Mouse (Mus musculus): ENCODE measurements around the gene Cysrt1. TPM values are rescaled to one million over a fixed set of nuclear protein-coding genes. Genes with fewer than 3 reads are reported as not detected.
A peak's percentile ranks its signal among the peaks of the same experiment; 100 is the strongest.

Gene Cysrt1
- polyA plus RNA-seq, 1 experiment from 2014 or later = 16.5 TPM

DNA sequence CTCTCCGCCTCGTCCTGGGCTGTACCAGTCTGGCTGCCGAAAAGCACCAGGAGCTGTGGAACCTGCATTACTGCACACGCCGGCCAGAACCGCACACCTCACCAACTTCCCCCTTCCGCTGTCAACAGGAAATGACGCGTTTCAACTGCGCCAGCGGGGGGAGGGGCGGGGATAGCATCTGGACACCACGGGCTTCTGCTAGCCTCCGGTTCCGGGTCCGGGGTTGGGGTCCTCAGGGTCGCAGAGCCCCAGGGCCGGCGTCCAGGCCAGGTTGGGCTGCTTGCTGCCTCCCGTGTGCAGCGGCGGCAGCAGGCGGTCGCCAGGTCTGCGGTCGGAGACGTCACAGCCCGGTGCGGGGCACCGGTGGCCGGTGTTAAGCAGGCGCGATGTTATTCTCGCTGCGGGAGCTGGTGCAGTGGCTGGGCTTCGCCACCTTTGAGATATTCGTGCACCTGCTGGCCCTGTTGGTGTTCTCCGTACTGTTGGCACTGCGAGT lies 13.1 kb upstream of the Cysrt1 start, which contains the start of gene Tmem203:
Gene Tmem203 (plus strand): TSS at position 156 of the 496 bp plus-strand sequence.
- WGBS = under 1% methylated on average over 39 of the region's 39 CpGs
- H3K27me3 ChIP-seq (replicated peaks; ENCODE audit: control insufficient read depth, insufficient read depth, low read length) = no peaks in the 10 kb centered on the region
- TF ChIP-seq CTCF (IDR thresholded peaks at IDR 0.05; ENCODE audit: low read depth) = no peak
- peak within 1 kb of the TSS; percentile 82 for H3K27ac ChIP-seq (ENCODE audit: low read depth, low read length)
- peak within 1 kb of the TSS; percentile 93 for H3K4me2 ChIP-seq (replicated peaks; ENCODE audit: low read depth)
- H3K9ac ChIP-seq (ENCODE audit: low read depth, low read length) = peak within 1 kb of the TSS; percentile 91
- no peaks in the 10 kb centered on the region for H3K9me3 ChIP-seq (ENCODE audit: control insufficient read depth)
- H3K4me1 ChIP-seq (replicated peaks; ENCODE audit: control insufficient read depth, insufficient read depth, low read length) = no peaks in the 10 kb centered on the region
- peak; percentile 82 for ATAC-seq
- H3K4me3 ChIP-seq (ENCODE audit: low read depth, low read length) = peak within 1 kb of the TSS; percentile 99
- peaks cover 24% of the 10 kb centered on the region for H3K36me3 ChIP-seq (ENCODE audit: control insufficient read depth, insufficient read depth)

GRCm38 (mm10) chr2:25252331-25252730 lies 10.1 kb upstream of the Cysrt1 start:
- peaks cover 51% of the 10 kb centered on the region for H3K36me3 ChIP-seq (ENCODE audit: control insufficient read depth, insufficient read depth)
- H3K4me3 ChIP-seq (ENCODE audit: low read depth, low read length) = no peak overlapping the region
- no peak overlapping the region for H3K27ac ChIP-seq (ENCODE audit: low read depth, low read length)
- peak; percentile 77 for TF ChIP-seq CTCF (IDR thresholded peaks at IDR 0.05; ENCODE audit: low read depth)
- no peak overlapping the region for H3K9ac ChIP-seq (ENCODE audit: low read depth, low read length)
- no peaks in the 10 kb centered on the region for H3K9me3 ChIP-seq (ENCODE audit: control insufficient read depth)
- 72% methylated on average over 1 of the region's 1 CpGs for WGBS
- H3K27me3 ChIP-seq (replicated peaks; ENCODE audit: control insufficient read depth, insufficient read depth, low read length) = no peaks in the 10 kb centered on the region
- ATAC-seq = no peak; the same call in 1 of the 2 replicates
- no peak overlapping the region for H3K4me2 ChIP-seq (replicated peaks; ENCODE audit: low read depth)
- H3K4me1 ChIP-seq (replicated peaks; ENCODE audit: control insufficient read depth, insufficient read depth, low read length) = no peaks in the 10 kb centered on the region

GRCm38 (mm10) chr2:25246183-25247072 lies 4.2 kb upstream of the Cysrt1 start, which contains the start of gene AL732309.1:
Gene AL732309.1 (minus strand): TSS chr2:25246863.
- Histone ChIP-seq H3K4me2 (replicated peaks; ENCODE audit: low read depth) (peak within 1 kb of the TSS; percentile 55), H3K27ac (ENCODE audit: low read depth, low read length) (peak within 1 kb of the TSS; percentile 74), H3K27me3 (replicated peaks; ENCODE audit: control insufficient read depth, insufficient read depth, low read length) (0 out of 2 replicates have a peak, but pooled peaks cover 3% of the 10 kb centered on the region), H3K4me1 (replicated peaks; ENCODE audit: control insufficient read depth, insufficient read depth, low read length) (peaks cover 4% of the 10 kb centered on the region; the same call in 1 of the 2 replicates), H3K9ac (ENCODE audit: low read depth, low read length) (peak within 1 kb of the TSS; percentile 11; the same call in 1 of the 2 replicates), H3K9me3 (ENCODE audit: control insufficient read depth) (no peaks in the 10 kb centered on the region), H3K4me3 (ENCODE audit: low read depth, low read length) (peak within 1 kb of the TSS; percentile 12), H3K36me3 (ENCODE audit: control insufficient read depth, insufficient read depth) (peaks cover 39% of the 10 kb centered on the region)
- WGBS = 46% methylated on average over 10 of the region's 10 CpGs
- TF ChIP-seq CTCF (IDR thresholded peaks at IDR 0.05; ENCODE audit: low read depth) = no peak
- ATAC-seq = peak; percentile 62

DNA sequence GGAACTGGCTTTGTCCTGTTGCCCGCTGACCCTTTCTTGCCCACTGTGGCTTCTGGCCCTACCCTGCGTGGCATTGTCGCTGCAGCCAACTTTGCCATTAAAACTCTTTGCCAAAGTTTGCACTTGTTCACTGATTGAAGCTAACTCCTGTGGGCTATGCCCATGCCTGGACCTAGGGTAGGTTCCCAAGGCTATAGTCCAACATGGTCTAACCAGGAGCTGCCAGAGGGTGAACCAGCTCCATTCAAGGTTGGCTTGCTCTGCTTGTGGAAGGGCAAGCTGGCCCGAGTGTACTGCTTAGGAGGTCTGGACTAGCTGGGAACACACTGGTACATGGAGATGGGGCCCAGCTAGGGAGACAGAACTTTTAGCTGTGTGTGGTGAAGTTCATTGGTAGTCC lies 1.9 kb upstream of the Cysrt1 start:
- Histone ChIP-seq H3K27ac (ENCODE audit: low read depth, low read length) (no peak overlapping the region), H3K36me3 (ENCODE audit: control insufficient read depth, insufficient read depth) (peaks cover 19% of the 10 kb centered on the region; the same call in 1 of the 2 replicates), H3K4me2 (replicated peaks; ENCODE audit: low read depth) (no peak overlapping the region), H3K27me3 (replicated peaks; ENCODE audit: control insufficient read depth, insufficient read depth, low read length) (0 out of 2 replicates have a peak, but pooled peaks cover 3% of the 10 kb centered on the region), H3K4me1 (replicated peaks; ENCODE audit: control insufficient read depth, insufficient read depth, low read length) (peaks cover 9% of the 10 kb centered on the region; the same call in 1 of the 2 replicates), H3K4me3 (ENCODE audit: low read depth, low read length) (no peak overlapping the region), H3K9ac (ENCODE audit: low read depth, low read length) (no peak overlapping the region), H3K9me3 (ENCODE audit: control insufficient read depth) (no peaks in the 10 kb centered on the region)
- TF ChIP-seq CTCF (IDR thresholded peaks at IDR 0.05; ENCODE audit: low read depth) = no peak
- 84% methylated on average over 4 of the region's 4 CpGs for whole genome bisulfite sequencing
- ATAC-seq = no peak

DNA sequence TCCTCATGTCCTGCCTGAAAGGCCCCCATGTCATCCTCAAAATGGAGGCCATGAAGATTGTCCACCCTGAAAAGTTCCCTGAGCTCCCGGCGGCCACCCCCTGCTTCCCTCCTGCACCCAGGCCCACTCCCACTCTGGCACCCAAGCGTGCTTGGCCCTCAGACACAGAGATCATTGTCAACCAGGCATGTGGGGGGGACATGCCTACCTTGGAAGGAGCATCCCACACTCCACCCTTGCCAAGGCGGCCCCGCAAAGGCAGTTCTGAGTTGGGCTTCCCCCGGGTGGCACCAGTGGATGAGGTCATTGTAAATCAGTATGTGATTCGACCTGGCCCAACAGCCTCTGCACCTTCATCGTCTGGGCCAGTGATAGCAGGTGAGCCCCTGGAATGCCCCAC lies 1.1 kb upstream of the Cysrt1 start:
- Histone ChIP-seq H3K27me3 (replicated peaks; ENCODE audit: control insufficient read depth, insufficient read depth, low read length) (0 out of 2 replicates have a peak, but pooled peaks cover 3% of the 10 kb centered on the region), H3K9me3 (ENCODE audit: control insufficient read depth) (no peaks in the 10 kb centered on the region), H3K27ac (ENCODE audit: low read depth, low read length) (0 out of 2 replicates have a peak overlapping the region, but pooled peaks have one; percentile 74), H3K4me3 (ENCODE audit: low read depth, low read length) (no peak overlapping the region), H3K9ac (ENCODE audit: low read depth, low read length) (no peak overlapping the region), H3K4me1 (replicated peaks; ENCODE audit: control insufficient read depth, insufficient read depth, low read length) (peaks cover 9% of the 10 kb centered on the region; the same call in 1 of the 2 replicates), H3K4me2 (replicated peaks; ENCODE audit: low read depth) (peak overlapping the region; percentile 93), H3K36me3 (ENCODE audit: control insufficient read depth, insufficient read depth) (peaks cover 12% of the 10 kb centered on the region; the same call in 1 of the 2 replicates)
- TF ChIP-seq CTCF (IDR thresholded peaks at IDR 0.05; ENCODE audit: low read depth) = no peak
- 79% methylated on average over 8 of the region's 8 CpGs for WGBS
- ATAC-seq = no peak

- Histone ChIP-seq H3K36me3 (ENCODE audit: control insufficient read depth, insufficient read depth) (no peaks in the 10 kb centered on the region; the same call in 1 of the 2 replicates), H3K4me2 (replicated peaks; ENCODE audit: low read depth) (peak overlapping the region; percentile 93), H3K4me1 (replicated peaks; ENCODE audit: control insufficient read depth, insufficient read depth, low read length) (peaks cover 9% of the 10 kb centered on the region; the same call in 1 of the 2 replicates), H3K27me3 (replicated peaks; ENCODE audit: control insufficient read depth, insufficient read depth, low read length) (0 out of 2 replicates have a peak, but pooled peaks cover 3% of the 10 kb centered on the region), H3K9me3 (ENCODE audit: control insufficient read depth) (no peaks in the 10 kb centered on the region), H3K4me3 (ENCODE audit: low read depth, low read length) (peak overlapping the region; percentile 49; the same call in 1 of the 2 replicates), H3K27ac (ENCODE audit: low read depth, low read length) (peak overlapping the region; percentile 74), H3K9ac (ENCODE audit: low read depth, low read length) (no peak overlapping the region)
- no peak for TF ChIP-seq CTCF (IDR thresholded peaks at IDR 0.05; ENCODE audit: low read depth)
- ATAC-seq = peak; percentile 67
- 10% methylated on average over 6 of the region's 6 CpGs for WGBS
Measured at GRCm38 (mm10) chr2:25241438-25241775, 845 bp downstream of the Cysrt1 start.
